Mouse (Mus musculus): ENCODE results near the gene Nup43.

DNA sequence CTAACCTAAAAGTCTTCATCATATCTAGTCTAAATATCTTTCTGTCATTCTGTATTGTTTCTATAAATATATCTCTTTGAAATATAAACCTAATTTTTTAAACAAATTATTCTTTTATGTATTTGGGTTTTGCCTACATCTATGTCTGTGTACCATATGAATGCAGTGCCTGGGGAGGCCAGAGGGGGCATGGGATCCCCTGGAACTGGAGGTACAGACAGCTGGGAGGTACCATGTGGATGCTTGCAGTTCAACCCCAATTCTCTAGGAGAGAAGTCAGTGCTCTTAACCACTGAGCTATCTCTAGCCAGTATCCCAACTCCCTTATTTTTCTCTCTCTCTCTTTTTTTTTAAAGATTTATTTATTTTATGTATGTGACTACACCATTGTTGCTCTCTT, 28.0 kb downstream of the Nup43 start:
- TF ChIP-seq CEBPB (IDR thresholded peaks at IDR 0.05; ENCODE audit: insufficient read depth, poor library complexity, severe bottlenecking) = no peak
- TF ChIP-seq POLR2A (IDR thresholded peaks at IDR 0.05; ENCODE audit: insufficient read length, low read depth) = no peak
- no peak for TF ChIP-seq TCF12 (IDR thresholded peaks at IDR 0.05; ENCODE audit: insufficient read depth, poor library complexity, severe bottlenecking)
- TF ChIP-seq POLR2AphosphoS2 (IDR thresholded peaks at IDR 0.05; ENCODE audit: insufficient read length, low read depth) = no peak
- no peak for TF ChIP-seq SRF (IDR thresholded peaks at IDR 0.05; ENCODE audit: control insufficient read depth, insufficient read length, low read depth)
- TF ChIP-seq E2F4 (IDR thresholded peaks at IDR 0.05; ENCODE audit: insufficient read depth) = no peak
- TF ChIP-seq TCF3 (IDR thresholded peaks at IDR 0.05; ENCODE audit: insufficient read length, low read depth) = no peak
- TF ChIP-seq MYOG (IDR thresholded peaks at IDR 0.05; ENCODE audit: control insufficient read depth in 1 of 3, insufficient read depth in 1 of 3, insufficient read length in 2 of 3, low read depth in 2 of 3) = no peak
- no peak for TF ChIP-seq USF1 (IDR thresholded peaks at IDR 0.05; ENCODE audit: low read depth)
- no peak for TF ChIP-seq MAX (IDR thresholded peaks at IDR 0.05; ENCODE audit: low read depth)
- TF ChIP-seq MYOD1 (IDR thresholded peaks at IDR 0.05; ENCODE audit: control insufficient read depth in 1 of 3, insufficient read length in 2 of 3, low read depth in 2 of 3) = no peak
